Mouse (Mus musculus): ENCODE results near the gene Tmem243.
"Not testable (repeated sequence)": the region's sequence is repeated elsewhere in the genome, so short reads cannot be mapped to it uniquely, and the experiment has no call there.

Gene Tmem243

DNA sequence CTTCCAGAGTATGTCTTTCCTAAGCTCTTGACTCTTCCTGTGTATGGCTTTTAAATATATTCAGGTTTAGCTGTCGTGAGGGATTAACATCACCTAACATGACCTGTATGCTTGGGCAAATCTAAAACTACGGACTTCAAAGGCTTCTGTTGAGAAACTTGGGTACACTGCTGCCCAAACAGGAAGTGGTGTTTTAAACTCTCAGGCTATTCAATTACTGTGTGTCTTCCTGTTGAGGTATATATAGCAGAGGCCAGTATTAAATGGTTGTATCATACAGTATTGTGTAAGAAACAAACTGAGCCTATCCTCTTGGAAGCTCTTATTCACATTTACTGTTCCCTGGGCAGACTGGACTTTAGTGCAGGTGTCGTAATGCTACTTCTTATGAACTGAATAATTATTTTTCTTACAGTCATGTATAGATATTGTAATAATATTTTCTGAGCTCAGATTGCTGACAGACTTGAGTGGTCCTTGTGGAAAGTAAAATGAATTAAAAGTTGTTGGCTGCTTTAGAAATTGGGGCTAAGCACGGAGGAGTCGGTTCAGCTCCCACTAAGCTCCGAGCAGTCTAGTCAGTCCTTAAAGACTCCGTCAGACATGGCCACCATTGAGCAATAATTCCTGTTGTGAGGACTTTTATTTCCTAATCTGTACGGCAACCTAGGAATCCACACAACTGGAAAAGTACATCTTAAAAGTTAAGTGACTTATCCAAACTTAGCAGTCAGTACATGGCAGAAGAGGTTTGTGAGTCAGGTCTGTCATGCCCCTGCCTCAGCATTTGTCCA, 7.0 kb downstream of the Tmem243 start:
- no peak for DNase-seq (ENCODE audit: low spot score)

GRCm38 (mm10) chr5:9108490-9108889, 8.0 kb downstream of the Tmem243 start:
- DNase-seq (ENCODE audit: low spot score): no peak

- DNase-seq (ENCODE audit: low spot score): no peak
Observed at GRCm38 (mm10) chr5:9109582-9109981, 9.1 kb downstream of the Tmem243 start.

- DNase-seq (ENCODE audit: low spot score): no peak
Observed at GRCm38 (mm10) chr5:9111285-9111684, 10.8 kb downstream of the Tmem243 start.

DNA sequence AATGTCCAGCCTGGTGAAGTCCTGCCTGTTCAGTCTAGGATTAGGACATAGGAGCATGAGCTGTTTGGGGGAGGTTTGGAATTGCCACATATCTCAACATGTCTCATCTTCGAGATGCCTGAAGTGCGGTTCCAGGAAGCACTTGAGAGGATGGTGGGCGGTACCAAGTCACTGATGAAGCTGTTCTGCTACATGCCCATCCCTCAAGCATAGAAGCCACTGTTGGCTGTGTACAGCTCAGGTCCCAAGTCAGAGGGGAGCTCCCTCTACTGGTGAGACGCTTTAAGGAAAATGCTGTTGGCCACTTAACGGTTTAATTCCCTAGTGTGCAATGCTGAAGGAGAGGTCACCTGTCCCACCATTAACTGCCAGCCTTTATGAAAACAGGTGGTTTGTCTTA, 11.3 kb downstream of the Tmem243 start:
- no peak for DNase-seq (ENCODE audit: low spot score)

GRCm38 (mm10) chr5:9114162-9114561, 13.7 kb downstream of the Tmem243 start:
- no peak for DNase-seq (ENCODE audit: low spot score)

DNA sequence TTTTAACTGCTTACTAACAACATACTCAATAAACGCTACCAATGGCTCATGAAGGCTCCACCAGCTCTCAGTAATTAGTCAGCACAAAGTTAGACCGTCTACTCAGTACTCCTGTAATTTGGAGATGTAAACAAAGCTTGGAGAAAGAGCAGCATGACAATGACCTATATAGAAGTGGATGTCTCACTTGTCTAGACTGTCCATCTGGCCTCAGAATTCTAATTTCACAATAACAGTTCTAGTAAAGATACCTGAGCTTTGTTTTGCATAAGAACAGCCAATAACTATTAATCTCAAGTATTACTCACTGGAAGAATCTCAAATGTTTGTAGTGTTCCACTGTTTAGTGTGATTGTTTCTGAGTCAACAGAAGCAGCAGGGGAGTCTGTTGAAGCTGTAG, 23.7 kb downstream of the Tmem243 start:
- DNase-seq (ENCODE audit: low spot score): no peak

GRCm38 (mm10) chr5:9128566-9128965, 28.1 kb downstream of the Tmem243 start:
- DNase-seq (ENCODE audit: low spot score): peak; percentile 27

GRCm38 (mm10) chr5:9131786-9132185, 31.3 kb downstream of the Tmem243 start:
- DNase-seq (ENCODE audit: low spot score): no peak

DNA sequence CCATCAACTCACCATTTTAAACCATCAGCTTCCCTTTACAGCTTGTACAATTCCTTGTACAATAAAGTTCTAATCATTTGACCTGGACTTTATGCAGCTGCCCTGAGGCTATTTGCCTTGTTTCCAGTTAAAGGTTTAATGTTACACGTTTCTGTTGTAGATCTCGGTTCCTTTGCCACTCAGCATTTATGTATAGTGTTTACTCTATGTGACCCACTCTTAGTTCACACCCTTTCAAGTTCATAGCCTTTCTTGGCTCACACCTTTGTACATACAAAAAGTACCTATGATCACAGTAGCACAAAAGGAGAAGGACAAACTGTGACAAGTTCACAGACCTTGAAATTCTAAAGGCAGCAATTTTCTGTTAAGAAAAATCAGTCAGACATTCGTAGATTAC, 35.1 kb downstream of the Tmem243 start:
- no peak for DNase-seq (ENCODE audit: low spot score)

DNA sequence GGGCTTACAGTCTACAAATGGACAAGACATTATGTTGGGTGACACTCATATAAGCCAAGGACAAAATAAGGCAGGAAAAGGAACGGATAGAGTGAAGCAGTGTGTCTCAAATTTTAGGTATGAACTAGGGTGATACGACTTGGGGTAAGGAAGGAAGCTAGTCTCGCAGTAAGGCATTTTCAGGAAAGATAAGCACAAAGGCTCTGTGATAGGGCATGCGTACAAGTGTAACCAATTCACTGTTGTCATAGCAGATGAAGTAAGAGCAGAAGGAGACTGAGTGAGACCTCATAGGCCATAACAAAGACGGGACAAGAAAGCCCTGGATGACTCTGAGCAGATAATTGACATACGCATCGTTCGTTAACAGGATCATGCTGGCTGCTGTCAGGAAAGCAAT, 40.3 kb downstream of the Tmem243 start:
- DNase-seq (ENCODE audit: low spot score): no peak

DNA sequence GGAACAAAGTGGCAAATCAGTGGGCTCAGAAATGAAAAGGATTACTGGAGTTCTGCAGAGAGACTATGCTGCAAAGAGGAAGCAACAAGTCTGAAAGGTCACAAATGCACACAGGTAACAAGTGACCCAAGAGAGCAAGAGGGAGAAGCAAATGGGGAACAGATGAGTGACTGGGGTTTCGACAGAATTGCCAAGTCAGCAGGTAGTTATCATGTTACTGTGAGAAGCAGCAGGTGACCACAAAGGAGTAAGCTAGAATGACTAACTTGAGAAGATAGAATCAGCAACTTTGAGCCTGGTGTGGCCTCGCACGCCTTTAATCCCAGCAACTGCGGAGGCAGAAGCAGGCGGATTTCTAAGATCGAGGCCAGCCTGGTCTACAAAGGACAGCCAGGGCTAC, 41.9 kb downstream of the Tmem243 start:
- no peak for DNase-seq (ENCODE audit: low spot score)

DNA sequence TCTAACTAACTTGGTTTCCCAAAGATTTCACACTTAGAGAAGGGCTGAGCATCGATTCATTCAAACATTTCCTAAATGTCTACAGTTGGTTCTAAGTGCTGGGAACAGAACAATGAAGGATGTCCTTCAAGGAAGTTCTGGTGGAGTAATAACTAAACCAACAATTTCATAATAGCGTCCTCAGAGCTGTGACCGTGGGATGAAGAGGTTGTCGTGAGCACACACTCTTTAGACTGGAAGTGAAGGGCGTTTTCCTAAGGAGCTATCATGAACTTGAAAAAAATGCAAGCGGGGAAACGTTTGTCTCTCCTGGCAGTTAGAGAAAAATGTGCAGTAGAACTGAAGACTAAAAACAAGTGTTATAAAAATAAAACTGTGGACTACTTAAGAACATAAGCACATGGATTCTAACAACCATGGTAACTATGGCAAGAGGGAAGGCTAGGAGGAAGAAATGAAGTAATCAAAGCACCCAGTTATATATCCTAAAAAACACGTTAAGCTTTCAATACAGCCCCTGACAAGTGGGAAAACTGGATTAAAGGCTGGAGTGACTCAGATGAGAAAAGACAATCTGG, 48.9 kb downstream of the Tmem243 start:
- DNase-seq (ENCODE audit: low spot score): no peak

- no peak for DNase-seq (ENCODE audit: low spot score)
Observed at GRCm38 (mm10) chr5:9156746-9157145, 56.3 kb downstream of the Tmem243 start.

GRCm38 (mm10) chr5:9157336-9157735, 56.9 kb downstream of the Tmem243 start:
- no peak for DNase-seq (ENCODE audit: low spot score)

GRCm38 (mm10) chr5:9160831-9161455, 60.5 kb downstream of the Tmem243 start:
- DNase-seq (ENCODE audit: low spot score): no peak

GRCm38 (mm10) chr5:9161456-9162041, 61.1 kb downstream of the Tmem243 start, which contains the start of gene Dmtf1:
Dmtf1 (minus strand) TSS chr5:9161776.
- peak; percentile 80 for DNase-seq (ENCODE audit: low spot score)

DNA sequence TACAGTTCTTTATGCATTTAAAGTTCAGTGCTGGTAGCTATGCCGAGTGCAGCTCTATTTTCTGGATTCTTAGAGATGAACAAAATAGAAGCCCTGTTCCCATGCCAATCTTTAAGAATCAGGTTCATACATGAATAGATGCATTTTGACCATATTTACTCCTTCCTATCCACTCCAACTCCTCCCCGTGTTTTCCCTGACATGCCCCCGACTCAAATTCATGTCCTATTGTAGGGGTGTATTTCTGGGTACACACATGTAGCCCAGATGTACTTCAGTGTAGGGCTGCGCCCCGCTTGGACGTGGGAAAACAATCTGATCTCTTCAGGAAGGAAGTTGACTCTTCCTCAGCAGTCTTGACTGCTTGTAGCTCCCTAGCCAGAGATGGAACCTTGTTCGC, 61.6 kb downstream of the Tmem243 start:
- no peak for DNase-seq (ENCODE audit: low spot score)

- DNase-seq (ENCODE audit: low spot score): no peak
Observed at GRCm38 (mm10) chr5:9163411-9163810, 62.9 kb downstream of the Tmem243 start.

- DNase-seq (ENCODE audit: low spot score): not testable (repeated sequence)
Observed at GRCm38 (mm10) chr5:9165151-9165550, 64.7 kb downstream of the Tmem243 start.

DNA sequence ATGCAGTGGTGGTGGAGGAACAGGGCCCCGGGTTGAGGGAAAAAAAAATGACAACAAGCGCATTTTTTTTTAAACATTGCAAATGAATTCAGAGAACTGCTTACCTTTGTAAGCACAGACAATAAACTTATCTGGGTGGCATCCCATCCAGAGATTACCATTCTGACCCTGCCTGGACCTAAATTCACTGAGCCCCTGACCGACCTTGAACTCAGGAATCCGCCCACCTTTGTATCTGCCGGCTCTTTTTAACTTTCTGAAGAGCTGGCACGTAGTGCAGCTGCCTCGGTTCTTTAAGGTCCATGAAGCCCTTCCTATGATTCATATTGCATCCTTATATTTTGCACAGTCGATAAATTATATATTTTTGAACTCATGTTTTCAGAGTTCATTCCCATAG, 65.9 kb downstream of the Tmem243 start:
- no peak for DNase-seq (ENCODE audit: low spot score)

- DNase-seq (ENCODE audit: low spot score): peak; percentile 57
Observed at GRCm38 (mm10) chr5:9169328-9170005, 69.0 kb downstream of the Tmem243 start.
